8 mouse cellular contexts compared by ENCODE assay signal in the genomic region with DNA sequence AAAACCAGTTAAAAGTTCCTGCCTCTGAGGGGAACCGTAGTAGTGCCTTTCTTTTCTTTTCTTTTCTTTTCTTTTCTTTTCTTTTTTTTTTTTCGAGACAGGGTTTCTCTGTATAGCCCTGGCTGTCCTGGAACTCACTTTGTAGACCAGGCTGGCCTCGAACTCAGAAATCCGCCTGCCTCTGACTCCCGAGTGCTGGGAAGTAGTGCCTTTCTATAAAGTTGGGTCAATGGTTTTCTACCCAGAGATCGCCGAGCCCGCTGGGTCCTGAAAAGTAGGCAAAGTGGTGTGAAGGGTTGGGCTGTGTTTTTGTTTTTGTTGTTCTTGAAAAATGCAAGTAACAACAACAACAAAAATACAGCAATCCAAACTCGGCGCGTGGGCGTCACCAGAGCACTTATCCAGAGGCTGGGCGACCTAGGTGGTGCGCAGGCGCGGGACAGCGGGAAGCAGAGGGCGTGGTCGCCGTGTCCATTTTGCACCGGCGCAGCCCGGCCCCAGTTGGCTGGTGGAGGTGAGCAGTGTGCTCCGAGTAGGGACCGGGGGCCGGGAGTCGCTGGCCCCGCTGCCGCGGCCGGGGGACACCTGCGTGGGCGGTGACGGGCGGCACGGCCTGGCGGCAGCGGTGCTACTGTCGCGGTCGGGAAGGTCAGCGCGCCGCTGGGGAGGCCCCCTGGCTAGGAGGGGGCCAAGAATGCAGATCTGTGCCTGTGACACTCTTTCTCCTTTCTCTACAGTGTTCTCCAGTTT. TPM values are rescaled to one million over a fixed set of nuclear protein-coding genes. Genes with fewer than 3 reads are reported as not detected.
A peak's percentile ranks its signal among the peaks of the same experiment; 100 is the strongest.
DNase-seq lines count a peak whose midpoint lies in the region; ATAC-seq and TF ChIP-seq lines count a peak whose summit lies in the region.

No protein-coding gene starts in this region.

- peaks cover 2% of the 10 kb centered on the region for H3K4me1 ChIP-seq in ES-Bruce4 (ENCODE audit: control insufficient read depth, insufficient read depth, low read length)
- H3K4me1 ChIP-seq in forebrain, embryonic 13.5 days, result peaks cover 28% of the 10 kb centered on the region
- peaks cover 29% of the 10 kb centered on the region for H3K4me1 ChIP-seq in neural tube, embryonic 15.5 days

- H3K27me3 ChIP-seq in ES-Bruce4 (ENCODE audit: control insufficient read depth, insufficient read depth, low read length, poor library complexity, severe bottlenecking), result no peaks in the 10 kb centered on the region
- no peaks in the 10 kb centered on the region for H3K27me3 ChIP-seq in forebrain, embryonic 13.5 days
- H3K27me3 ChIP-seq in neural tube, embryonic 15.5 days (replicated peaks), result no peaks in the 10 kb centered on the region

- peak overlapping the region; percentile 81 for H3K4me3 ChIP-seq in ES-Bruce4 (ENCODE audit: low read depth, low read length)
- peak overlapping the region; percentile 85 for H3K4me3 ChIP-seq in forebrain, embryonic 13.5 days
- peak overlapping the region; percentile 81 for H3K4me3 ChIP-seq in neural tube, embryonic 15.5 days (replicated peaks)

- no peak for TF ChIP-seq EP300 in ES-Bruce4 (IDR thresholded peaks at IDR 0.05; ENCODE audit: insufficient read depth, low read depth, low read length)

- peak overlapping the region; percentile 71 for H3K4me2 ChIP-seq in forebrain, embryonic 13.5 days
- peak overlapping the region; percentile 64 for H3K4me2 ChIP-seq in neural tube, embryonic 15.5 days

- H3K27ac ChIP-seq in ES-Bruce4 (ENCODE audit: insufficient read depth, low read length), result no peak overlapping the region
- peak overlapping the region; percentile 76 for H3K27ac ChIP-seq in forebrain, embryonic 13.5 days
- peak overlapping the region; percentile 84 for H3K27ac ChIP-seq in neural tube, embryonic 15.5 days (replicated peaks)

- ATAC-seq in cerebellum, adult (ENCODE audit: insufficient number of reproducible peaks, low FRiP score, low TSS enrichment), result peak; percentile 96
- ATAC-seq in forebrain, embryonic 13.5 days, result peak; percentile 97
- ATAC-seq in neural tube, embryonic 15.5 days (ENCODE audit: low FRiP score), result peak; percentile 98

- 5% methylated on average over 44 of the region's 44 CpGs for WGBS in forebrain, embryonic 13.5 days
- WGBS in neural tube, embryonic 15.5 days, result 4% methylated on average over 44 of the region's 44 CpGs

- intact Hi-C loops in heart, postnatal 14 days (cut with DNase I), result no loop called here

- H3K36me3 ChIP-seq in ES-Bruce4 (ENCODE audit: control insufficient read depth, insufficient read depth, low read length, poor library complexity, severe bottlenecking), result peaks cover 13% of the 10 kb centered on the region; the same call in 1 of the 2 replicates
- H3K36me3 ChIP-seq in forebrain, embryonic 13.5 days (ENCODE audit: poor library complexity, severe bottlenecking), result peaks cover 8% of the 10 kb centered on the region
- H3K36me3 ChIP-seq in neural tube, embryonic 15.5 days, result peaks cover 5% of the 10 kb centered on the region

- peak overlapping the region; percentile 66 for H3K9ac ChIP-seq in ES-Bruce4 (ENCODE audit: low read depth, poor library complexity, severe bottlenecking)
- peak overlapping the region; percentile 92 for H3K9ac ChIP-seq in forebrain, embryonic 13.5 days
- H3K9ac ChIP-seq in neural tube, embryonic 15.5 days (replicated peaks), result peak overlapping the region; percentile 93

- H3K9me3 ChIP-seq in ES-Bruce4 (replicated peaks; ENCODE audit: control insufficient read depth, insufficient read depth, low read length, poor library complexity, severe bottlenecking), result no peaks in the 10 kb centered on the region
- H3K9me3 ChIP-seq in forebrain, embryonic 13.5 days (replicated peaks), result no peaks in the 10 kb centered on the region
- H3K9me3 ChIP-seq in neural tube, embryonic 15.5 days (replicated peaks), result no peaks in the 10 kb centered on the region

- DNase-seq in heart, postnatal 14 days, result peak; percentile 92 to 93
- peak; percentile 90 for DNase-seq in layer of hippocampus, adult 11-12 months (ENCODE audit: low spot score)
- DNase-seq in lung, adult 18-20 months, result peak; percentile 92 to 94
- DNase-seq in testis, postnatal 14 days (ENCODE audit: low spot score), result peak; percentile 89

- TF ChIP-seq CTCF in ES-Bruce4 (IDR thresholded peaks at IDR 0.05; ENCODE audit: low read depth, low read length), result no peak

- no peak for TF ChIP-seq POLR2A in ES-Bruce4 (IDR thresholded peaks at IDR 0.05; ENCODE audit: insufficient read depth, low read length)

RNA-seq across cellular contexts. Expression of gene Trim13, which starts 1.2 kb away (rescaled TPM):
- 48.2 and 54.6 TPM in 2 replicates for polyA plus RNA-seq in ES-Bruce4 (2011; ENCODE audit: insufficient read depth, insufficient read length, low read depth, missing spikeins)
- 53.3 and 56.9 TPM in 2 replicates for polyA plus RNA-seq in forebrain, embryonic 13.5 days (2015; fragmentation: Nextera tagmentation; extraction: Ambion mirVana)
- total RNA-seq in heart, postnatal 14 days (2021), result 1 to 10 TPM; 7.2 to 7.4 TPM
- polyA plus RNA-seq in neural tube, embryonic 15.5 days (2015; fragmentation: Nextera tagmentation; extraction: Ambion mirVana), result 38.2 and 44.8 TPM in 2 replicates

RNA-seq across cellular contexts. Expression of gene Kcnrg, which starts 8.0 kb away (rescaled TPM):
- polyA plus RNA-seq in ES-Bruce4 (2011; ENCODE audit: insufficient read depth, insufficient read length, low read depth, missing spikeins), result 0.57 TPM in 1 of 2 replicates, not detected in the other
- 2.4 and 2.8 TPM in 2 replicates for polyA plus RNA-seq in forebrain, embryonic 13.5 days (2015; fragmentation: Nextera tagmentation; extraction: Ambion mirVana)
- total RNA-seq in heart, postnatal 14 days (2021), result under 1 TPM in 1 of 2 experiments, not detected in 1; 0.62 TPM
- 2.1 and 2.2 TPM in 2 replicates for polyA plus RNA-seq in neural tube, embryonic 15.5 days (2015; fragmentation: Nextera tagmentation; extraction: Ambion mirVana)

RNA-seq across cellular contexts. Expression of gene Spryd7, which starts 42.5 kb away (rescaled TPM):
- polyA plus RNA-seq in ES-Bruce4 (2011; ENCODE audit: insufficient read depth, insufficient read length, low read depth, missing spikeins), result 16.2 and 17.7 TPM in 2 replicates
- polyA plus RNA-seq in forebrain, embryonic 13.5 days (2015; fragmentation: Nextera tagmentation; extraction: Ambion mirVana), result 30.5 and 31.5 TPM in 2 replicates
- 10 to 100 TPM; 51.3 to 55.6 TPM for total RNA-seq in heart, postnatal 14 days (2021)
- polyA plus RNA-seq in neural tube, embryonic 15.5 days (2015; fragmentation: Nextera tagmentation; extraction: Ambion mirVana), result 59.5 and 60.6 TPM in 2 replicates
